Mouse (Mus musculus) hindbrain, embryonic 13.5 days (tissue): ENCODE measurements at regions not wholly inside any gene's neighbourhood (a gene's known extent, or its start where the extent isn't known, plus 50 kb on each side); places are given as distances from the start of the nearest gene placed in this dataset.
"Not testable (repeated sequence)": the region's sequence is repeated elsewhere in the genome, so short reads cannot be mapped to it uniquely, and the experiment has no call there.

Experiments used
- ATAC-seq: fragments of 200-750 bp; cut with Nextera tagmentation; 2 replicates; pipeline ENCODE4 v1.8.0; 2017; ENCODE audit warnings: moderate TSS enrichment; ENCODE audit not compliant: low FRiP score
- H3K27ac ChIP-seq: fragments of 300-500 bp; sonication (generic); 2 replicates; pipeline ENCODE4 v1.5.1; 2015; ENCODE audit warnings: inconsistent platforms, mild to moderate bottlenecking, moderate library complexity
- H3K27me3 ChIP-seq: fragments of 300-500 bp; sonication (generic); 2 replicates; pipeline ENCODE4 v1.6.1; 2015; ENCODE audit warnings: mild to moderate bottlenecking, inconsistent platforms
- H3K36me3 ChIP-seq: fragments of 300-500 bp; sonication (generic); 2 replicates; pipeline ENCODE4 v1.6.1; 2015; ENCODE audit warnings: mild to moderate bottlenecking, inconsistent platforms
- H3K4me1 ChIP-seq: fragments of 300-500 bp; sonication (generic); replicated peaks from 2 replicates; pipeline ENCODE4 v1.6.1; 2015; ENCODE audit warnings: inconsistent platforms
- H3K4me2 ChIP-seq: fragments of 300-500 bp; sonication (generic); 2 replicates; pipeline ENCODE4 v1.6.1; 2015; ENCODE audit warnings: inconsistent platforms, mild to moderate bottlenecking, moderate library complexity
- H3K4me3 ChIP-seq: fragments of 300-500 bp; sonication (generic); 2 replicates; pipeline ENCODE4 v1.5.1; 2015; ENCODE audit warnings: mild to moderate bottlenecking, inconsistent platforms
- H3K9ac ChIP-seq: fragments of 300-500 bp; sonication (generic); 2 replicates; pipeline ENCODE4 v1.6.1; 2015; ENCODE audit warnings: mild to moderate bottlenecking, inconsistent platforms
- H3K9me3 ChIP-seq: fragments of 300-500 bp; sonication (generic); 2 replicates; pipeline ENCODE4 v1.6.1; 2016; ENCODE audit warnings: inconsistent platforms
- WGBS: fragments of 180-500 bp; shearing (Covaris S2); methylation state at CpG from one replicate; pipeline ENCODE4 v1.1.7; 2015; 5-methylcytosine and 5-hydroxymethylcytosine counted together

DNA sequence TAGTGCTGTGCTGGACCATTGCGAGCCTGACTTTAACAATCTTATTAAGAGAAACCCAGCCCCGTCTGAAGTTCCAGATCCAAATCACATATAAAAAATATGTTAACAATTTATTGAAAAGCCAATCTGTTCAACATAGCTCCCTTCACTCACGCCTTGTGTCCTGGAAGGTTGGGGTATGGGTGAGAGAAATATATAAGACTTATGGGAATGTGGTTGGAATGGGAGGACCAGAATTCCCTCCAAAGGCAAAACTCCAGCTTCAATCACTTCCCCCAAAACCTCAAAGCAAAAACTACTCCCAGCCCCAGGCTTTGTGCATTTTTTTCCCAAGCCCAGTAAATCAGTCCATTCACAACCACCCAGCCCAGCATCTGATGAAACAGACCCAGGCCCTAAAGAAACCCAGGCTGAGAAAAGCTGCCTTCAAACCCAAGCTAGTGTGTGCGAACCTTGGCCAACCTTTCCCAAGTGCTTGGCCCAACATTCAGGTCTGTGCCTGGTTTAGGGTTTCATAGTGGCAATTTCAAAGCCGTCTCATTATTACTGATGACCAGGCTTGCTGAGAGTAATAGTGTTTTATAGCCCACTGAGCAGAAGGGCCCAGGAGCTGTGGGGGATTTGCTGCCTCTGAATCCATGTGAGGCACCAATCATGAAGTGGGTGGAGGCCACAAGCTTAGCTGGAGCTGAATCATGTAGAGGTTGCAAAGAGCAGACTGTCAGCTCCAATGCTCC lies 517.0 kb downstream of the Bnc2 start:
- ATAC-seq = no peak

DNA sequence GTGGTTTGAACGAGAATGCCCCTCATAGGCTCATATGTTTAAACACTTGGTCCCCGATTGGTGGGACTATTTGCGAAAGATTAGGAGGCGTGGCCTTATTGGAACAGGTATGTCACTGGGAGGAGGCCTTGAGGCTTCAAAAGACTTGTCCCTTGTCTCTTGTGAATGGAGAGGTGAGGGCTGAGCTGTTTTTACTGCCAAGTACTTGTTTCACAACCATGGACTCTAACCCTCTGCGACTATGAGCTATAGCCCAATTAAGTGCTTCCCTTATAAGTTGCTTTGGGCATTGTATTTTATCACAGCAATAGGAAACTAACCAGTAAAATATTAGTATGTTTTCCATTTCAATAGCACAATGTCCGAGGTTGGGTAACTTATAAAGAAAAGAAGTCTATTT lies 511.7 kb downstream of the Bnc2 start:
- 93% methylated on average over 6 of the region's 6 CpGs for WGBS
- Histone ChIP-seq H3K4me2 (no peak overlapping the region), H3K9ac (no peak overlapping the region), H3K9me3 (no peaks in the 10 kb centered on the region), H3K36me3 (no peaks in the 10 kb centered on the region), H3K4me3 (no peak overlapping the region), H3K27me3 (no peaks in the 10 kb centered on the region), H3K4me1 (no peaks in the 10 kb centered on the region), H3K27ac (no peak overlapping the region)
- no peak for ATAC-seq

More for the DNA sequence above, 517.0 kb downstream of the Bnc2 start:
- no peaks in the 10 kb centered on the region for H3K27me3 ChIP-seq
- WGBS = 92% methylated on average over 5 of the region's 5 CpGs
- no peak overlapping the region for H3K9ac ChIP-seq
- H3K4me2 ChIP-seq = no peak overlapping the region
- no peaks in the 10 kb centered on the region for H3K9me3 ChIP-seq
- H3K36me3 ChIP-seq = no peaks in the 10 kb centered on the region
- no peak overlapping the region for H3K4me3 ChIP-seq
- H3K4me1 ChIP-seq = no peaks in the 10 kb centered on the region
- H3K27ac ChIP-seq = no peak overlapping the region

DNA sequence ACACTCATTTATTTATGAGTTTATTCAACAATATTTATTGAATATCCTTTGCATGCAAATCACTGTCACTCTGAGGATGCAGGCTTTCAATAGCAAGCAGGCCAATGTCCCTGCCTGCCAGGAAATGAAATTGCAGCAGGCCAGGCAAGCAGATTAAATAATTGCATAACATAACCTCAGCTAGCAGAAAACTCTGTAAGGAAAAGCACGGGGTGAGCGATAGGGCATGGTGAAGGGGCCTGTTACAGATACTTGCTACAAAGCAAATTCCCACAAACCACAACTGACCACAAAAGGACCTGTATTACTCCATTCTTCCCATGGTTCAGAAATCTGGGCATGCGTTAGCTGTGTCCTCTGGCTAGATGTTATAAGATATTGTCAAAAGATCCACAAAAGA lies 509.8 kb downstream of the Bnc2 start:
- no peaks in the 10 kb centered on the region for H3K4me1 ChIP-seq
- H3K4me3 ChIP-seq = no peak overlapping the region
- no peaks in the 10 kb centered on the region for H3K27me3 ChIP-seq
- no peaks in the 10 kb centered on the region for H3K36me3 ChIP-seq
- H3K9ac ChIP-seq = no peak overlapping the region
- 88% methylated on average over 3 of the region's 3 CpGs for WGBS
- H3K4me2 ChIP-seq = no peak overlapping the region
- ATAC-seq = no peak
- H3K27ac ChIP-seq = no peak overlapping the region
- no peaks in the 10 kb centered on the region for H3K9me3 ChIP-seq

DNA sequence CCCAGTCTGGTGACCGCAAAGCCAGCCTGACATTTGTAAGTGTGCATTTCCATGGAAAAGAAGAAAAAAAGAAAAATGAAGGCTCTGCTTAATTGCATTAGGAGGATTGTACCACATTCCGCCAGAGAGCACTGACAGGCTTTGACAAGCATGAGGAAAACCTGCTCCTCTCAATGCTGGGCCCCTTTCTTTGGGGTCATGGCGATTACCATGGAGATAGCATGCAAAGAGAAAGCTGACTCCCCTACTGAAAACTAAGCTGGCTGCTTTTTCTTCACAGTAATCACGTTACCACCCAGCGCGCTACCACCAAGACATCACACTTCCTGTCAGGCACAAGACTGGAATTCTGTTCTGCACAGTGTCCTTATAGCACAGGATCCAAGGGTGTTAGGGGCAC lies 502.2 kb downstream of the Bnc2 start:
- WGBS = 14% methylated on average over 6 of the region's 6 CpGs
- Histone ChIP-seq H3K27me3 (0 out of 2 replicates have a peak, but pooled peaks cover 14% of the 10 kb centered on the region), H3K4me3 (no peak overlapping the region), H3K9me3 (no peaks in the 10 kb centered on the region), H3K4me1 (peaks cover 10% of the 10 kb centered on the region), H3K27ac (no peak overlapping the region), H3K4me2 (no peak overlapping the region), H3K9ac (no peak overlapping the region), H3K36me3 (no peaks in the 10 kb centered on the region)
- ATAC-seq = peak; percentile 78; the same call in 1 of the 2 replicates

DNA sequence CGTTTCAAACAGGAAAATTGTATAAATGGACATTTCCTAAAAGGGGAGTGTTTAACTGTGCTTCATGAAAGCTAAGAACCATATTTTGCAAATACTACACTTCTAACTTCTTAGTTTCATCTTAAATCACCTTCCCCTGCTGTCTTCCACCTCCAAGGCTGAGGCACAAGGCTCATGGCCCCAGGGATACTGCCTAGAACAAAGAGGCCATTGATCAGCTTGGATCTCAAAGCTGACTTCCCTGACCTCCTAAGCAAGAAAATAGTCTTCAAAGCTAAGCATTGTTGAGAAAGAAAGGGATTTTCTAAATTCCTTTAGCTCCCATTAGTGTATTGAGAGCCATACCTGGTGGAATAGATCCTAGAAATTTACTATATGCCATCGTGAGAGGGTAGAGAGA lies 501.6 kb downstream of the Bnc2 start:
- H3K9ac ChIP-seq = no peak overlapping the region
- H3K36me3 ChIP-seq = no peaks in the 10 kb centered on the region
- no peak overlapping the region for H3K27ac ChIP-seq
- H3K4me1 ChIP-seq = peaks cover 12% of the 10 kb centered on the region
- H3K4me2 ChIP-seq = no peak overlapping the region
- WGBS = 62% methylated on average over 2 of the region's 2 CpGs
- no peaks in the 10 kb centered on the region for H3K9me3 ChIP-seq
- H3K27me3 ChIP-seq = 0 out of 2 replicates have a peak, but pooled peaks cover 14% of the 10 kb centered on the region
- ATAC-seq = no peak
- no peak overlapping the region for H3K4me3 ChIP-seq

DNA sequence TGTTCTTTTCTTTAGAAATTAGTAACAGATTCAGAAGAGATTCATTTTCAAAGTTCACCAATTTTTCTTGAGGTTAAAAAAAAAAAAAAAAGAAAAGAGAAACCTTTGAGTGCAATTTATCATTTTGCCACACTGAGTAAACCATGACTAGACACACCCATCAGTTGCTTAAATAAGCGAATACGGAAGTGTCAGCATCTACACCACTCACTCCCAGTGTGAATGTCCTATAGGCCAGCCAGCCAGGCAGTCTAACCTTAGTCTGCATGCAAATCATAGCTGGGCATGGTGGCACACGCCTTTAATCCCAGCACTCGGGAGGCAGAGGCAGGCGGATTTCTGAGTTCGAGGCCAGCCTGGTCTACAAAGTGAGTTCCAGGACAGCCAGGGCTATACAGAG lies 498.6 kb downstream of the Bnc2 start:
- peaks cover 19% of the 10 kb centered on the region; the same call in 1 of the 2 replicates for H3K27me3 ChIP-seq

DNA sequence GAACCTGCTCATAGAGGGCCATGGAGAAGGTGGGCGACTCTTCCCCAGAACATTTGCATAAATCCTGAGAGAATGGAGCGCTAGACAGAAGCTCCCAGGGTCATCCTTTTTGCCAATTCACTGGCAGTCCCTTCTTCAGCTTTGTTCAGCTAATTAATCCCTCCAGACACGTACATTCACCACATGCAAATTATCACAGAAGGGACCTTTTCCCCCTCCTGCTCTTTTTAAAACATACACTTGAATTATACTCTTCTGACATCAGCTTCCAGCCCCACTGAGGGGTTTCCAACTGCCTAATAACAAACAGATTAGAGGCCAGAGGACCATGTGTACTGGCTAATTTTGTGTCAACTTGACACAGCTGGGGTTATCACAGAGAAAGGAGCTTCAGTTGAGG lies 497.2 kb downstream of the Bnc2 start:
- ATAC-seq = no peak
- H3K27ac ChIP-seq = no peak overlapping the region
- no peak overlapping the region for H3K4me3 ChIP-seq
- H3K9me3 ChIP-seq = no peaks in the 10 kb centered on the region
- no peaks in the 10 kb centered on the region for H3K36me3 ChIP-seq
- peaks cover 9% of the 10 kb centered on the region for H3K4me1 ChIP-seq
- 15% methylated on average over 3 of the region's 3 CpGs for WGBS
- H3K27me3 ChIP-seq = peaks cover 13% of the 10 kb centered on the region; the same call in 1 of the 2 replicates
- H3K9ac ChIP-seq = no peak overlapping the region
- H3K4me2 ChIP-seq = no peak overlapping the region

More for the DNA sequence above, 498.6 kb downstream of the Bnc2 start:
- H3K4me2 ChIP-seq, H3K36me3 ChIP-seq, H3K27ac ChIP-seq, H3K4me3 ChIP-seq, H3K9me3 ChIP-seq, H3K9ac ChIP-seq, ATAC-seq: not testable (repeated sequence)
- H3K4me1 ChIP-seq = peaks cover 12% of the 10 kb centered on the region
- WGBS = 97% methylated on average over 6 of the region's 6 CpGs

DNA sequence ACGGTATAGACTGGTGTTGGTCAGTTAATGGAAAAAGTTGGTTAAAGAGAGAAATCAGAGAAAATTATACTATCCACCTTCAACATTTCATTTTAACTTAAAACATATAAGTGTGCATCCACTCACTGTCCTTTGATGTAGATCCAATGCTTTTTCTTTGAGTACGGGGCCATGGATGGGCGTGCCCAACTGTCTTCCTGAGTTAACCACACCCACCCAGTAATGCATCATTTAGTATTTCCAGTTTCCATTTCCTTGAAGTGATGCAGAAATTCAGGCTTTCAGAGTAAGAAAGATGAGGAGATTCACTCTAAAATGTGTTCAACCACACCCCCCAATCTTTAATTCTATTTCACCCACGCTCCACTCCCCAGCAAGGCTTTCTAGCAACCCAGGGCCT lies 490.6 kb downstream of the Bnc2 start:
- H3K27ac ChIP-seq = no peak overlapping the region
- H3K9ac ChIP-seq = no peak overlapping the region
- ATAC-seq = no peak
- 92% methylated on average over 4 of the region's 4 CpGs for WGBS
- H3K9me3 ChIP-seq = no peaks in the 10 kb centered on the region
- H3K4me2 ChIP-seq = no peak overlapping the region
- H3K4me3 ChIP-seq = no peak overlapping the region
- H3K4me1 ChIP-seq = 0 out of 2 replicates have a peak, but pooled peaks cover 3% of the 10 kb centered on the region
- peaks cover 8% of the 10 kb centered on the region for H3K27me3 ChIP-seq
- no peaks in the 10 kb centered on the region for H3K36me3 ChIP-seq

DNA sequence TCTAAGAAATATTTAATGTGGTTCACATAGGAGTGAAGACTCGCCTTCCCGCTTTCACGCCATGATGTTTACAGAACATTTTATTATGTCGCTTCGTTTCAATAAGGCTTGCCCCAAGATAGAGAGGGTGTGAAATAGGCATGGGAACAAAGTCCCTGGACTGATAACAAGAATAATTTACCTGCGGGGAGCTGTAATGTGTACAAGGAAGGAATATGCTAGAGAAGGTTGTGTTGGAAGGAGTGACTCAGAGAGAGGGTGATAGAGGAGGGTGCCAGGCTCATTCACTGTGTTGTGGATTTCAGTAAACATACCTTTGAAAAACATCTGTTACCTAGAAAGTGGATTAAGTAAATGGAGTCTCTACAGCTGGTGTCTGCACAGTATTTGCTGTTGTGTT lies 490.2 kb downstream of the Bnc2 start:
- no peak overlapping the region for H3K9ac ChIP-seq
- H3K27ac ChIP-seq = no peak overlapping the region
- H3K4me3 ChIP-seq = no peak overlapping the region
- H3K27me3 ChIP-seq = peaks cover 8% of the 10 kb centered on the region
- H3K4me2 ChIP-seq = no peak overlapping the region
- no peak for ATAC-seq
- H3K9me3 ChIP-seq = no peaks in the 10 kb centered on the region
- 94% methylated on average over 6 of the region's 6 CpGs for WGBS
- H3K4me1 ChIP-seq = 0 out of 2 replicates have a peak, but pooled peaks cover 4% of the 10 kb centered on the region
- no peaks in the 10 kb centered on the region for H3K36me3 ChIP-seq

DNA sequence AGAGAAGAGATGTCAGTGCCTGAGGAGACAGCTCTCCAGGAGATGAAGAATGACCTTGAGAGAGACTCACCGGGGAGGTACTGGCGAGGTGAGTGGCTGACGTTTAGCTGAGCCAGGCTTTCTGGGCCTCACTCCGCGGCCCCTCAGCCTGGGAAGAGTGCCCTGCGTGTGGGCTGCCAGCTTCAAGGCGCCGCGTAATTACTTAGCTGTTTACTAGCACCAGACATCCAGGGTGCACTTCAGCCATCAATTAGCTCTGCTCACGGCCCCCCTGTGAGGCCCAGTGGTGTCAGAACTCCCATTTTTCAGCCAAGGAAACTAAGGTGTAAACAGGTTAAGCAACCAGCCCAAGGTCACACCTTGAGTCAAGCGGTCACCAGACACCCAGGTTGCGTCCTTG lies 485.8 kb downstream of the Bnc2 start:
- H3K9ac ChIP-seq = no peak overlapping the region
- ATAC-seq = no peak
- no peak overlapping the region for H3K27ac ChIP-seq
- H3K36me3 ChIP-seq = no peaks in the 10 kb centered on the region
- no peaks in the 10 kb centered on the region for H3K9me3 ChIP-seq
- no peak overlapping the region for H3K4me3 ChIP-seq
- no peak overlapping the region for H3K4me2 ChIP-seq
- H3K27me3 ChIP-seq = no peaks in the 10 kb centered on the region; the same call in 1 of the 2 replicates
- 71% methylated on average over 12 of the region's 12 CpGs for WGBS
- 0 out of 2 replicates have a peak, but pooled peaks cover 4% of the 10 kb centered on the region for H3K4me1 ChIP-seq

DNA sequence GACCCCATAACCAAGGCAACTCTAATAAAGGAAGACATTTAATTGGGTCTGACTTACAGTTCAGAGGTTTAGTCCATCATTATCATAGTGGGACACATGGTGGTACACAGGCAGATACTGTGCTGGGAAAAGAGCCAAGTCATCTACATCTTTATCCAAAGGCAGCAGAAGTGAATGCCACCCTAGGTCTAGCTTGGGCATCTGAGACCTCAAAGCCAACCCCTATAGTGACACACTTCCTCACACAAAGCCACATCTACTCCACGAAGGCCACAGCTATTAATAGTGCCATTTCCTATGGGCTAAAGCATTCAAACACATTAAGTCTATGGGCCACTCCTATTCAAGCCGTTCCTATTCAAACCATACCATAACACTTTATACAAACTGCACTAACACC lies 483.8 kb downstream of the Bnc2 start:
- no peak for ATAC-seq
- no peak overlapping the region for H3K9ac ChIP-seq
- 93% methylated on average over 2 of the region's 2 CpGs for WGBS

DNA sequence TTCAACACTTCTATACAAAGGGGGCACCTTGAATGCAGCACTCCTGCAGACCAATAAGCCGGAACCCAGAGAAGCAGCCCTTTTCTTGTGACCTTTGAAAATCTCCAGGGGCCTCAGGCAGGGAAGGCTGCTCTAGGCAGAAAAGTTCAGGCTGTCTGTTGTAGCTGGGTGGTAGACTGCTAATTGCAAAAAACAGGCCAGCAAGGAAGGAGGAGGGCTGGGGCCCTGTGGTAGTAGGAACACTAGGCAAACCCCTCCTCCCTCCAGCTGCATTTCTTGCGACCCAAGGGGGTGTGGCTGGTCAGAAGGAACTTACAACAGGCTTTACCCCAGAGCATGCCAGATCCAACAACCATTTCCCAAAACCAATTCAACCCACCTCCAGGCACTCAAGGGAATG lies 482.8 kb downstream of the Bnc2 start:
- ATAC-seq = no peak
- Histone ChIP-seq H3K4me2 (no peak overlapping the region), H3K36me3 (no peaks in the 10 kb centered on the region), H3K9ac (no peak overlapping the region), H3K4me3 (no peak overlapping the region), H3K27ac (no peak overlapping the region), H3K9me3 (no peaks in the 10 kb centered on the region), H3K4me1 (0 out of 2 replicates have a peak, but pooled peaks cover 4% of the 10 kb centered on the region), H3K27me3 (peaks cover 2% of the 10 kb centered on the region; the same call in 1 of the 2 replicates)
- 70% methylated on average over 2 of the region's 2 CpGs for WGBS

More for the DNA sequence above, 483.8 kb downstream of the Bnc2 start:
- H3K27ac ChIP-seq = no peak overlapping the region
- H3K27me3 ChIP-seq = no peaks in the 10 kb centered on the region; the same call in 1 of the 2 replicates
- 0 out of 2 replicates have a peak, but pooled peaks cover 4% of the 10 kb centered on the region for H3K4me1 ChIP-seq
- no peak overlapping the region for H3K4me2 ChIP-seq
- H3K36me3 ChIP-seq = no peaks in the 10 kb centered on the region
- H3K4me3 ChIP-seq = no peak overlapping the region
- no peaks in the 10 kb centered on the region for H3K9me3 ChIP-seq

DNA sequence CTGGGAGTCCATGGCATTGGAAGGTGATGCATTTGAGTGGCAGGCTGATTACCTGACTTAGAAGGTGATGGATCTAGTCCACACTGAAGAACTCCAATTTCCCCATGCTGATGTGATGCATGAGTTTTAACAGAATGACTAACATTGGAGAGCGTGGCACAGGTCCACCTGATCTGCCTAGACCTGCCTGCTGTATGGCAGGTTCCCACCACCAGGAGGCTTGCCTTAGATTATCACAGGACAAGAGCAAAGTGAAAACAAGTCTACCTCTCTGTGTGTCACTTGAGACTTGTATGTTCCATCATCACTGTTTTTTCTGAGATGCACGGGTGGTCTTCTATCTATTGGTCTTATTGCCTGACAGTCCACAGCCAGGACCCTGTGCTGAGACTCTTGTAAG lies 478.3 kb downstream of the Bnc2 start:
- no peak overlapping the region for H3K9ac ChIP-seq
- no peaks in the 10 kb centered on the region for H3K36me3 ChIP-seq
- no peak overlapping the region for H3K4me2 ChIP-seq
- no peak for ATAC-seq
- no peaks in the 10 kb centered on the region for H3K9me3 ChIP-seq
- WGBS = 92% methylated on average over 2 of the region's 2 CpGs
- 0 out of 2 replicates have a peak, but pooled peaks cover 6% of the 10 kb centered on the region for H3K27me3 ChIP-seq
- H3K27ac ChIP-seq = no peak overlapping the region
- peaks cover 15% of the 10 kb centered on the region for H3K4me1 ChIP-seq
- no peak overlapping the region for H3K4me3 ChIP-seq
